Mouse (Mus musculus) lung, embryonic 15.5 days (tissue): ENCODE measurements around the gene Wdr26. TPM values are rescaled to one million over a fixed set of nuclear protein-coding genes. Genes with fewer than 3 reads are reported as not detected.

Source experiments
- ATAC-seq: fragments of 200-750 bp; cut with Nextera tagmentation; 2 replicates; pipeline ENCODE4 v1.8.0; 2017; ENCODE audit warnings: moderate number of reproducible peaks, borderline replicate concordance; ENCODE audit not compliant: low FRiP score, low TSS enrichment; ENCODE audit errors: extremely low read depth
- H3K27ac ChIP-seq: fragments of 300-500 bp; sonication (generic); 2 replicates; pipeline ENCODE4 v1.5.1; 2015; ENCODE audit warnings: moderate library complexity, mild to moderate bottlenecking, inconsistent platforms
- H3K27me3 ChIP-seq: fragments of 300-500 bp; sonication (generic); 2 replicates; pipeline ENCODE4 v1.6.1; 2015; ENCODE audit warnings: inconsistent platforms
- H3K36me3 ChIP-seq: fragments of 300-500 bp; sonication (generic); 2 replicates; pipeline ENCODE4 v1.6.1; 2015; ENCODE audit warnings: inconsistent platforms
- H3K4me1 ChIP-seq: fragments of 300-500 bp; sonication (generic); 2 replicates; pipeline ENCODE4 v1.6.1; 2015; ENCODE audit warnings: inconsistent platforms
- H3K4me2 ChIP-seq: fragments of 300-500 bp; sonication (generic); 2 replicates; pipeline ENCODE4 v1.6.1; 2015; ENCODE audit warnings: inconsistent platforms, mild to moderate bottlenecking, moderate library complexity
- H3K4me3 ChIP-seq: fragments of 300-500 bp; sonication (generic); 2 replicates; pipeline ENCODE4 v1.5.1; 2015; ENCODE audit warnings: mild to moderate bottlenecking, inconsistent platforms
- H3K9ac ChIP-seq: fragments of 300-500 bp; sonication (generic); 2 replicates; pipeline ENCODE4 v1.6.1; 2015; ENCODE audit warnings: inconsistent platforms
- H3K9me3 ChIP-seq: fragments of 300-500 bp; sonication (generic); 2 replicates; pipeline ENCODE4 v1.6.1; 2016; ENCODE audit warnings: inconsistent platforms
- WGBS: fragments of 180-500 bp; shearing (Covaris S2); methylation state at CpG from one replicate; pipeline ENCODE4 v1.1.7; 2015; 5-methylcytosine and 5-hydroxymethylcytosine counted together
- polyA plus RNA-seq: library from polyadenylated mRNA; unstranded; fragments of >200 nt; fragmentation: Nextera tagmentation; extraction: Ambion mirVana; gene quantifications from 2 replicates; pipeline ENCODE4 v1.2.1, GENCODE M21; 2015

Wdr26 gene
- 27.5 and 30.6 TPM in 2 replicates for polyA plus RNA-seq

- ATAC-seq: peak; percentile 92
- Histone ChIP-seq H3K9ac (peak within 1 kb of the TSS; percentile 93), H3K4me3 (peak within 1 kb of the TSS; percentile 98), H3K27ac (peak within 1 kb of the TSS; percentile 93), H3K4me2 (peak within 1 kb of the TSS; percentile 87), H3K4me1 (peaks cover 21% of the 10 kb centered on the region), H3K9me3 (no peaks in the 10 kb centered on the region), H3K27me3 (no peaks in the 10 kb centered on the region), H3K36me3 (peaks cover 8% of the 10 kb centered on the region)
- WGBS: 0% methylated on average over 42 of the region's 54 CpGs
Observed at GRCm38 (mm10) chr1:181211920-181212633, at the start of gene Wdr26. Gene Wdr26, minus strand, starts transcription at chr1:181212001.

- no peak overlapping the region for H3K9ac ChIP-seq
- H3K27ac ChIP-seq: no peak overlapping the region
- H3K27me3 ChIP-seq: no peaks in the 10 kb centered on the region
- H3K4me2 ChIP-seq: no peak overlapping the region
- H3K4me1 ChIP-seq: peaks cover 17% of the 10 kb centered on the region
- no peaks in the 10 kb centered on the region for H3K9me3 ChIP-seq
- WGBS: 18% methylated on average over 8 of the region's 8 CpGs
- H3K36me3 ChIP-seq: no peaks in the 10 kb centered on the region
- no peak overlapping the region for H3K4me3 ChIP-seq
- ATAC-seq: no peak
Observed at GRCm38 (mm10) chr1:181260949-181261696, 49.3 kb upstream of the Wdr26 start.

- H3K9me3 ChIP-seq: no peaks in the 10 kb centered on the region
- H3K4me1 ChIP-seq: peaks cover 24% of the 10 kb centered on the region
- no peak overlapping the region for H3K4me2 ChIP-seq
- no peaks in the 10 kb centered on the region for H3K27me3 ChIP-seq
- no peak overlapping the region for H3K27ac ChIP-seq
- no peaks in the 10 kb centered on the region for H3K36me3 ChIP-seq
- no peak overlapping the region for H3K9ac ChIP-seq
- ATAC-seq: no peak
- no peak overlapping the region for H3K4me3 ChIP-seq
- 85% methylated on average over 10 of the region's 10 CpGs for WGBS
Observed at GRCm38 (mm10) chr1:181260422-181260821, 48.6 kb upstream of the Wdr26 start.

- WGBS: 60% methylated on average over 11 of the region's 11 CpGs
- Histone ChIP-seq H3K27ac (no peak overlapping the region), H3K4me1 (peaks cover 27% of the 10 kb centered on the region)
Observed at GRCm38 (mm10) chr1:181259626-181260410, 48.0 kb upstream of the Wdr26 start.

GRCm38 (mm10) chr1:181259056-181259455 is 47.3 kb upstream of the Wdr26 start:
- no peak overlapping the region for H3K4me3 ChIP-seq
- no peak overlapping the region for H3K4me2 ChIP-seq
- no peaks in the 10 kb centered on the region for H3K9me3 ChIP-seq
- no peaks in the 10 kb centered on the region for H3K27me3 ChIP-seq
- peaks cover 27% of the 10 kb centered on the region for H3K4me1 ChIP-seq
- WGBS: 43% methylated on average over 5 of the region's 5 CpGs
- ATAC-seq: no peak
- H3K36me3 ChIP-seq: no peaks in the 10 kb centered on the region
- no peak overlapping the region for H3K27ac ChIP-seq
- no peak overlapping the region for H3K9ac ChIP-seq

More at GRCm38 (mm10) chr1:181259626-181260410, 48.0 kb upstream of the Wdr26 start:
- no peaks in the 10 kb centered on the region for H3K27me3 ChIP-seq
- no peaks in the 10 kb centered on the region for H3K9me3 ChIP-seq
- no peaks in the 10 kb centered on the region for H3K36me3 ChIP-seq
- no peak overlapping the region for H3K4me3 ChIP-seq
- H3K9ac ChIP-seq: no peak overlapping the region
- H3K4me2 ChIP-seq: no peak overlapping the region
- ATAC-seq: no peak

GRCm38 (mm10) chr1:181258616-181259015 is 46.8 kb upstream of the Wdr26 start:
- H3K9me3 ChIP-seq: no peaks in the 10 kb centered on the region
- WGBS: 64% methylated on average over 5 of the region's 5 CpGs
- H3K4me1 ChIP-seq: peaks cover 27% of the 10 kb centered on the region
- no peaks in the 10 kb centered on the region for H3K27me3 ChIP-seq
- H3K4me3 ChIP-seq: no peak overlapping the region
- H3K27ac ChIP-seq: no peak overlapping the region
- H3K9ac ChIP-seq: no peak overlapping the region
- H3K36me3 ChIP-seq: no peaks in the 10 kb centered on the region
- no peak for ATAC-seq
- no peak overlapping the region for H3K4me2 ChIP-seq

- 69% methylated on average over 20 of the region's 20 CpGs for WGBS
- Histone ChIP-seq H3K4me2 (peak overlapping the region; percentile 78), H3K9ac (no peak overlapping the region), H3K9me3 (no peaks in the 10 kb centered on the region), H3K4me1 (peaks cover 27% of the 10 kb centered on the region), H3K4me3 (no peak overlapping the region), H3K36me3 (no peaks in the 10 kb centered on the region), H3K27ac (peak overlapping the region; percentile 87), H3K27me3 (no peaks in the 10 kb centered on the region)
- no peak for ATAC-seq
Observed at GRCm38 (mm10) chr1:181257585-181258555, 46.1 kb upstream of the Wdr26 start.

GRCm38 (mm10) chr1:181256689-181257584 is 45.1 kb upstream of the Wdr26 start:
- Histone ChIP-seq H3K4me3 (peak overlapping the region; percentile 38), H3K4me1 (peaks cover 27% of the 10 kb centered on the region), H3K9ac (peak overlapping the region; percentile 27), H3K4me2 (peak overlapping the region; percentile 78), H3K27me3 (no peaks in the 10 kb centered on the region), H3K9me3 (no peaks in the 10 kb centered on the region), H3K27ac (peak overlapping the region; percentile 87), H3K36me3 (no peaks in the 10 kb centered on the region)
- 19% methylated on average over 30 of the region's 36 CpGs for WGBS
- peak; percentile 86 for ATAC-seq

GRCm38 (mm10) chr1:181255891-181256688 is 44.3 kb upstream of the Wdr26 start:
- Histone ChIP-seq H3K9me3 (no peaks in the 10 kb centered on the region), H3K4me2 (peak overlapping the region; percentile 78), H3K9ac (peak overlapping the region; percentile 27), H3K27ac (peak overlapping the region; percentile 87), H3K4me1 (peaks cover 27% of the 10 kb centered on the region), H3K27me3 (no peaks in the 10 kb centered on the region), H3K4me3 (peak overlapping the region; percentile 38), H3K36me3 (no peaks in the 10 kb centered on the region)
- ATAC-seq: peak; percentile 51
- 2% methylated on average over 20 of the region's 20 CpGs for WGBS
